Mouse (Mus musculus): ENCODE results near the gene Fam24b.
A peak's percentile ranks its signal among the peaks of the same experiment; 100 is the strongest.

GRCm38 (mm10) chr7:131362615-131363300 lies 33.4 kb upstream of the Fam24b start, which contains the start of gene 2310057M21Rik:
- TF ChIP-seq POLR2A (IDR thresholded peaks at IDR 0.05; ENCODE audit: low read depth, low read length) (peak; percentile 63), CTCF (conservative IDR thresholded peaks at IDR 0.05 in 1 of 2, IDR thresholded peaks at IDR 0.05 in 1 of 2; ENCODE audit: low read depth in 2 of 2, low read length in 2 of 2) (no peak), HCFC1 (IDR thresholded peaks at IDR 0.05; ENCODE audit: low read depth, low read length) (peak; percentile 88), MAX (IDR thresholded peaks at IDR 0.05; ENCODE audit: low read length) (no peak), ETS1 (conservative IDR thresholded peaks at IDR 0.05; ENCODE audit: low read depth, low read length) (no peak), NELFE (IDR thresholded peaks at IDR 0.05; ENCODE audit: low read depth, low read length) (peak; percentile 58), MXI1 (IDR thresholded peaks at IDR 0.05; ENCODE audit: low read depth, low read length) (no peak; the same call in none of the 2 replicates)
